Mouse (Mus musculus): Measurements from ENCODE around the gene Tgfa. TPM values are rescaled to one million over a fixed set of nuclear protein-coding genes. Genes with fewer than 3 reads are reported as not detected.

Tgfa gene
- total and polyA plus RNA-seq, 3 experiments: 7.8 to 9.1 TPM; not detected in 1

DNA sequence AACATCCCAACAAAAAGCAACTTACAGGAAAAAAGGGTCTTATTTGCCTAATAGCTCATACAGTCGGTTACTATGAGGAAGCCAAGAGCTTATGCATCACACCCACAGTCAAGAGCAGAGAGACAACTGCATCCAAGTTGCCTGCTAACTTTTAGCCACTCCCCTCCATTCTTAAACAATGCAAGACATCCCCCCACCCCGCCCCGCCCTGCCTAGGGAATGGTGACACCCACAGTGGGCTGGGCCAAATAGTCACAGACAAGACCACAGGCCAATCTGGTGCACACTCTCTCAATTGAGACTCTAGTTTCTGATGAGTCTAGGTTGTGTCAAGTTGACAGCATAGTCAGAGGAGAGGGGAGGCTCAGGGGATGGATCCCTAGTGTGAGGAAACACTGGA is 101.1 kb downstream of the Tgfa start:
- no peaks in the 10 kb centered on the region for H3K79me2 ChIP-seq (ENCODE audit: control insufficient read depth, insufficient read depth, low read length, poor library complexity)
- no peak for TF ChIP-seq NELFE (IDR thresholded peaks at IDR 0.05; ENCODE audit: low read depth, low read length)
- no peak overlapping the region for H3K4me3 ChIP-seq (ENCODE audit: control insufficient read depth in 1 of 2, insufficient read depth in 1 of 2, low read depth in 2 of 2, low read length in 2 of 2)
- DNase-seq (ENCODE audit: low read depth, low spot score): no peak
- no peak overlapping the region for H3K9ac ChIP-seq (ENCODE audit: control insufficient read depth, low read depth, low read length, poor library complexity, severe bottlenecking)
- peaks cover 2 to 3% of the 10 kb centered on the region in 2 experiments for H3K27me3 ChIP-seq (ENCODE audit: control insufficient read depth in 1 of 2, insufficient read depth in 2 of 2, low read length in 2 of 2)
- no peaks in the 10 kb centered on the region for H3K4me1 ChIP-seq (ENCODE audit: control insufficient read depth in 1 of 2, insufficient read depth in 2 of 2, low read length in 2 of 2)
- H3K9me3 ChIP-seq (replicated peaks; ENCODE audit: insufficient read depth, low read length): no peaks in the 10 kb centered on the region
- no peak overlapping the region for H3K27ac ChIP-seq (ENCODE audit: control insufficient read depth, low read depth, low read length)
- H3K36me3 ChIP-seq (ENCODE audit: control insufficient read depth in 1 of 2, insufficient read depth in 2 of 2, low read length in 2 of 2): no peaks in the 10 kb centered on the region

GRCm38 (mm10) chr6:86296938-86297337 is 101.9 kb downstream of the Tgfa start:
- H3K9ac ChIP-seq (ENCODE audit: control insufficient read depth, low read depth, low read length, poor library complexity, severe bottlenecking): no peak overlapping the region
- no peaks in the 10 kb centered on the region for H3K36me3 ChIP-seq (ENCODE audit: control insufficient read depth in 1 of 2, insufficient read depth in 2 of 2, low read length in 2 of 2)
- H3K9me3 ChIP-seq (replicated peaks; ENCODE audit: insufficient read depth, low read length): no peaks in the 10 kb centered on the region
- no peak overlapping the region for H3K4me3 ChIP-seq (ENCODE audit: control insufficient read depth in 1 of 2, insufficient read depth in 1 of 2, low read depth in 2 of 2, low read length in 2 of 2)
- no peak for DNase-seq (ENCODE audit: low read depth, low spot score)
- TF ChIP-seq TAL1 (IDR thresholded peaks at IDR 0.05; ENCODE audit: low read length) (no peak), CHD2 (IDR thresholded peaks at IDR 0.05; ENCODE audit: low read length) (no peak), HCFC1 (IDR thresholded peaks at IDR 0.05; ENCODE audit: low read depth, low read length) (no peak), NELFE (IDR thresholded peaks at IDR 0.05; ENCODE audit: low read depth, low read length) (no peak), MEF2A (IDR thresholded peaks at IDR 0.05; ENCODE audit: extremely low read depth, insufficient replicate concordance, low read depth, low read length, poor library complexity, severe bottlenecking) (no peak), POLR2AphosphoS5 (IDR thresholded peaks at IDR 0.05; ENCODE audit: borderline replicate concordance, low read depth, low read length) (no peak), ZNF384 (IDR thresholded peaks at IDR 0.05; ENCODE audit: low read depth, low read length) (no peak), RAD21 (IDR thresholded peaks at IDR 0.05; ENCODE audit: low read depth, low read length) (no peak), CHD1 (IDR thresholded peaks at IDR 0.05; ENCODE audit: low read depth, low read length) (no peak), ELF1 (IDR thresholded peaks at IDR 0.05; ENCODE audit: low read depth, low read length) (no peak), MXI1 (IDR thresholded peaks at IDR 0.05; ENCODE audit: low read depth, low read length) (no peak), KAT2A (conservative IDR thresholded peaks at IDR 0.05; ENCODE audit: low read depth, low read length) (no peak), E2F4 (IDR thresholded peaks at IDR 0.05; ENCODE audit: borderline replicate concordance, low read depth, low read length) (no peak), ZC3H11A (IDR thresholded peaks at IDR 0.05; ENCODE audit: low read depth, low read length) (no peak), TCF12 (IDR thresholded peaks at IDR 0.05; ENCODE audit: low read depth, low read length) (no peak), JUND (IDR thresholded peaks at IDR 0.05; ENCODE audit: low read depth, low read length) (no peak)
- no peaks in the 10 kb centered on the region for H3K79me2 ChIP-seq (ENCODE audit: control insufficient read depth, insufficient read depth, low read length, poor library complexity)
- peaks cover 2 to 5% of the 10 kb centered on the region in 2 experiments for H3K27me3 ChIP-seq (ENCODE audit: control insufficient read depth in 1 of 2, insufficient read depth in 2 of 2, low read length in 2 of 2)
- H3K27ac ChIP-seq (ENCODE audit: control insufficient read depth, low read depth, low read length): no peak overlapping the region
- H3K4me1 ChIP-seq (ENCODE audit: control insufficient read depth in 1 of 2, insufficient read depth in 2 of 2, low read length in 2 of 2): no peaks in the 10 kb centered on the region

All from MEL (cell line).